Mouse (Mus musculus) liver, embryonic 14.5 days (tissue): ENCODE results near the gene Pam.

Experiments used
- CTCF ChIP-seq: IDR thresholded peaks from 2 replicates; pipeline ENCODE4 v1.5.1; 2016; ENCODE audit warnings: antibody characterized with exemption, low read depth, control low read depth
- EP300 ChIP-seq: IDR thresholded peaks from 2 replicates; pipeline ENCODE4 v1.6.1; 2016; ENCODE audit warnings: antibody characterized with exemption, low read depth

DNA sequence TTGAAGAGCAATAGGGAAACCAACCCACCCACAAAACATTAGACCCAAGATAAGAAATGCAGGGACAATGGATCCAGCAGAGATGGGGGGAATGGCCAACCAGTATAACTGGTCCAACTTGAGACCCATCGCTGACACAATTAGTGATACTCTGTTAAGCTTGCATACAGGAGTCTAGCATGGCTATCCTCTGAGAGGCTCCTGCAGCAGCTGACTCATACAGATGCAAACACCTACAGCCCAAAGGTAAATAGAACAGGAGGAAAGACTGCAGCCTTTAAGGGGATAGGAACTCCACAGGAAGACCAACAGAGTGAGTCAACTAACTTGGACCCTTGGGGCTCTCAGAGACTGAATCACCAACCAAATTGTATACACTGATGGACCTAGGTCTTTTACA is 98.4 kb downstream of the Pam start:
- no peak for TF ChIP-seq EP300
- TF ChIP-seq CTCF: no peak
